Mouse (Mus musculus) heart, embryonic 13.5 days (tissue): Measurements from ENCODE around the gene Haao. TPM values are rescaled to one million over a fixed set of nuclear protein-coding genes. Genes with fewer than 3 reads are reported as not detected.
A peak's percentile ranks its signal among the peaks of the same experiment; 100 is the strongest.
"Not testable (repeated sequence)": the region's sequence is repeated elsewhere in the genome, so short reads cannot be mapped to it uniquely, and the experiment has no call there.

ENCODE experiments used
- ATAC-seq: fragments of 200-750 bp; cut with Nextera tagmentation; 2 replicates; pipeline ENCODE4 v1.8.0; 2017; ENCODE audit warnings: moderate TSS enrichment; ENCODE audit not compliant: insufficient number of reproducible peaks, low FRiP score, low TSS enrichment; ENCODE audit errors: extremely low read depth
- H3K27ac ChIP-seq: fragments of 300-500 bp; sonication (generic); replicated peaks from 2 replicates; pipeline ENCODE4 v1.5.1; 2015; ENCODE audit warnings: moderate library complexity, mild to moderate bottlenecking, inconsistent platforms
- H3K27me3 ChIP-seq: fragments of 300-500 bp; sonication (generic); replicated peaks from 2 replicates; pipeline ENCODE4 v1.6.1; 2015; ENCODE audit warnings: mild to moderate bottlenecking, inconsistent platforms
- H3K36me3 ChIP-seq: fragments of 300-500 bp; sonication (generic); 2 replicates; pipeline ENCODE4 v1.6.1; 2015; ENCODE audit warnings: mild to moderate bottlenecking, inconsistent platforms
- H3K4me1 ChIP-seq: fragments of 300-500 bp; sonication (generic); 2 replicates; pipeline ENCODE4 v1.6.1; 2015; ENCODE audit warnings: inconsistent platforms
- H3K4me2 ChIP-seq: fragments of 300-500 bp; sonication (generic); 2 replicates; pipeline ENCODE4 v1.6.1; 2015; ENCODE audit warnings: inconsistent platforms, mild to moderate bottlenecking, moderate library complexity
- H3K4me3 ChIP-seq: fragments of 300-500 bp; sonication (generic); 2 replicates; pipeline ENCODE4 v1.5.1; 2015; ENCODE audit warnings: moderate library complexity, mild to moderate bottlenecking, inconsistent platforms
- H3K9ac ChIP-seq: fragments of 300-500 bp; sonication (generic); 2 replicates; pipeline ENCODE4 v1.6.1; 2015; ENCODE audit warnings: inconsistent platforms, mild to moderate bottlenecking, moderate library complexity
- H3K9me3 ChIP-seq: fragments of 300-500 bp; sonication (generic); 2 replicates; pipeline ENCODE4 v1.6.1; 2016; ENCODE audit warnings: inconsistent platforms
- WGBS: fragments of 180-500 bp; shearing (Covaris S2); methylation state at CpG from one replicate; pipeline ENCODE4 v1.1.7; 2015; ENCODE audit warnings: mixed read lengths; 5-methylcytosine and 5-hydroxymethylcytosine counted together
- polyA plus RNA-seq: library from polyadenylated mRNA; unstranded; fragments of >200 nt; fragmentation: Nextera tagmentation; extraction: Ambion mirVana; gene quantifications from 2 replicates; pipeline ENCODE4 v1.2.1, GENCODE M21; 2015

Gene Haao
- polyA plus RNA-seq, 1 experiment from 2014 or later = 0.19 TPM

GRCm38 (mm10) chr17:83865366-83865765 lies 17.6 kb upstream of the Haao start:
- Histone ChIP-seq H3K4me2 (no peak overlapping the region), H3K36me3 (no peaks in the 10 kb centered on the region), H3K9ac (no peak overlapping the region), H3K27me3 (0 out of 2 replicates have a peak, but pooled peaks cover 8% of the 10 kb centered on the region), H3K27ac (no peak overlapping the region), H3K9me3 (no peaks in the 10 kb centered on the region), H3K4me1 (peaks cover 6% of the 10 kb centered on the region), H3K4me3 (no peak overlapping the region)
- 68% methylated on average over 7 of the region's 7 CpGs for WGBS
- ATAC-seq = no peak

GRCm38 (mm10) chr17:83862134-83862881 lies 14.5 kb upstream of the Haao start:
- peak overlapping the region; percentile 78 for H3K4me2 ChIP-seq
- 0 out of 2 replicates have a peak, but pooled peaks cover 8% of the 10 kb centered on the region for H3K27me3 ChIP-seq
- ATAC-seq = peak; percentile 45
- H3K4me1 ChIP-seq = peaks cover 6% of the 10 kb centered on the region
- H3K36me3 ChIP-seq = no peaks in the 10 kb centered on the region
- under 1% methylated on average over 27 of the region's 27 CpGs for WGBS
- no peaks in the 10 kb centered on the region for H3K9me3 ChIP-seq
- H3K4me3 ChIP-seq = peak overlapping the region; percentile 80
- peak overlapping the region; percentile 86 for H3K27ac ChIP-seq
- H3K9ac ChIP-seq = peak overlapping the region; percentile 91

GRCm38 (mm10) chr17:83861444-83862133 lies 13.8 kb upstream of the Haao start:
- peak; percentile 85 for ATAC-seq
- no peaks in the 10 kb centered on the region for H3K36me3 ChIP-seq
- no peaks in the 10 kb centered on the region for H3K9me3 ChIP-seq
- peak overlapping the region; percentile 78 for H3K4me2 ChIP-seq
- under 1% methylated on average over 62 of the region's 62 CpGs for WGBS
- H3K4me3 ChIP-seq = peak overlapping the region; percentile 80
- peak overlapping the region; percentile 91 for H3K9ac ChIP-seq
- 0 out of 2 replicates have a peak, but pooled peaks cover 8% of the 10 kb centered on the region for H3K27me3 ChIP-seq
- peaks cover 6% of the 10 kb centered on the region for H3K4me1 ChIP-seq
- H3K27ac ChIP-seq = peak overlapping the region; percentile 86

- H3K4me1 ChIP-seq, ATAC-seq, H3K27me3 ChIP-seq, H3K27ac ChIP-seq, H3K36me3 ChIP-seq, H3K9ac ChIP-seq, H3K9me3 ChIP-seq: not testable (repeated sequence)
- 56% methylated on average over 8 of the region's 8 CpGs for WGBS
- peak overlapping the region; percentile 78 for H3K4me2 ChIP-seq
- peak overlapping the region; percentile 80 for H3K4me3 ChIP-seq
Measured at GRCm38 (mm10) chr17:83860968-83861367, 13.2 kb upstream of the Haao start.

GRCm38 (mm10) chr17:83860224-83860623 lies 12.5 kb upstream of the Haao start:
- Histone ChIP-seq H3K27me3 (0 out of 2 replicates have a peak, but pooled peaks cover 8% of the 10 kb centered on the region), H3K9me3 (no peaks in the 10 kb centered on the region), H3K9ac (no peak overlapping the region), H3K36me3 (no peaks in the 10 kb centered on the region), H3K4me1 (peaks cover 6% of the 10 kb centered on the region), H3K4me3 (no peak overlapping the region), H3K4me2 (no peak overlapping the region), H3K27ac (no peak overlapping the region)
- WGBS = 56% methylated on average over 7 of the region's 7 CpGs
- ATAC-seq = no peak

GRCm38 (mm10) chr17:83859639-83860038 lies 11.9 kb upstream of the Haao start:
- H3K36me3 ChIP-seq = no peaks in the 10 kb centered on the region
- no peak overlapping the region for H3K4me2 ChIP-seq
- H3K4me3 ChIP-seq = no peak overlapping the region
- no peaks in the 10 kb centered on the region for H3K9me3 ChIP-seq
- H3K27ac ChIP-seq = no peak overlapping the region
- H3K9ac ChIP-seq = no peak overlapping the region
- H3K27me3 ChIP-seq = 0 out of 2 replicates have a peak, but pooled peaks cover 4% of the 10 kb centered on the region
- H3K4me1 ChIP-seq = peaks cover 6% of the 10 kb centered on the region
- no peak for ATAC-seq
- 85% methylated on average over 4 of the region's 4 CpGs for WGBS

GRCm38 (mm10) chr17:83858413-83858812 lies 10.7 kb upstream of the Haao start:
- Histone ChIP-seq H3K9ac (no peak overlapping the region), H3K4me3 (no peak overlapping the region), H3K4me2 (no peak overlapping the region), H3K4me1 (peaks cover 6% of the 10 kb centered on the region), H3K27me3 (no peaks in the 10 kb centered on the region), H3K36me3 (no peaks in the 10 kb centered on the region), H3K27ac (no peak overlapping the region), H3K9me3 (no peaks in the 10 kb centered on the region)
- ATAC-seq = no peak
- 75% methylated on average over 7 of the region's 7 CpGs for WGBS

- no peak overlapping the region for H3K9ac ChIP-seq
- 0 out of 2 replicates have a peak, but pooled peaks cover 5% of the 10 kb centered on the region for H3K27me3 ChIP-seq
- 46% methylated on average over 12 of the region's 12 CpGs for WGBS
- H3K27ac ChIP-seq = no peak overlapping the region
- H3K36me3 ChIP-seq = no peaks in the 10 kb centered on the region
- peaks cover 2% of the 10 kb centered on the region; the same call in 1 of the 2 replicates for H3K4me1 ChIP-seq
- no peaks in the 10 kb centered on the region for H3K9me3 ChIP-seq
- H3K4me3 ChIP-seq = 0 out of 2 replicates have a peak overlapping the region, but pooled peaks have one; percentile 10
- peak; percentile 76 for ATAC-seq
- H3K4me2 ChIP-seq = peak overlapping the region; percentile 44
Measured at GRCm38 (mm10) chr17:83854284-83854918, 6.6 kb upstream of the Haao start.

GRCm38 (mm10) chr17:83853831-83854230 lies 6.1 kb upstream of the Haao start:
- WGBS = 42% methylated on average over 3 of the region's 3 CpGs
- H3K27me3 ChIP-seq = 0 out of 2 replicates have a peak, but pooled peaks cover 9% of the 10 kb centered on the region
- peaks cover 2% of the 10 kb centered on the region; the same call in 1 of the 2 replicates for H3K4me1 ChIP-seq
- H3K4me3 ChIP-seq = 0 out of 2 replicates have a peak overlapping the region, but pooled peaks have one; percentile 10
- no peak overlapping the region for H3K27ac ChIP-seq
- no peaks in the 10 kb centered on the region for H3K36me3 ChIP-seq
- H3K9me3 ChIP-seq = no peaks in the 10 kb centered on the region
- H3K9ac ChIP-seq = no peak overlapping the region
- ATAC-seq = no peak
- H3K4me2 ChIP-seq = peak overlapping the region; percentile 44

GRCm38 (mm10) chr17:83850864-83851263 lies 3.1 kb upstream of the Haao start:
- Histone ChIP-seq H3K4me2 (no peak overlapping the region), H3K4me3 (no peak overlapping the region), H3K27ac (no peak overlapping the region), H3K9me3 (no peaks in the 10 kb centered on the region), H3K4me1 (peaks cover 2% of the 10 kb centered on the region; the same call in 1 of the 2 replicates), H3K27me3 (0 out of 2 replicates have a peak, but pooled peaks cover 13% of the 10 kb centered on the region), H3K36me3 (no peaks in the 10 kb centered on the region), H3K9ac (no peak overlapping the region)
- no peak for ATAC-seq
- WGBS = 71% methylated on average over 5 of the region's 5 CpGs

- H3K9me3 ChIP-seq = no peaks in the 10 kb centered on the region
- H3K36me3 ChIP-seq = no peaks in the 10 kb centered on the region
- peaks cover 2% of the 10 kb centered on the region; the same call in 1 of the 2 replicates for H3K4me1 ChIP-seq
- ATAC-seq = no peak
- H3K9ac ChIP-seq = 0 out of 2 replicates have a peak overlapping the region, but pooled peaks have one; percentile 33
- 0 out of 2 replicates have a peak, but pooled peaks cover 13% of the 10 kb centered on the region for H3K27me3 ChIP-seq
- H3K27ac ChIP-seq = no peak overlapping the region
- 8% methylated on average over 9 of the region's 9 CpGs for WGBS
- peak overlapping the region; percentile 51 for H3K4me2 ChIP-seq
- H3K4me3 ChIP-seq = no peak overlapping the region
Measured at GRCm38 (mm10) chr17:83850458-83850857, 2.7 kb upstream of the Haao start.
